Mouse (Mus musculus): ENCODE measurements around the gene Kcnh1.

DNA sequence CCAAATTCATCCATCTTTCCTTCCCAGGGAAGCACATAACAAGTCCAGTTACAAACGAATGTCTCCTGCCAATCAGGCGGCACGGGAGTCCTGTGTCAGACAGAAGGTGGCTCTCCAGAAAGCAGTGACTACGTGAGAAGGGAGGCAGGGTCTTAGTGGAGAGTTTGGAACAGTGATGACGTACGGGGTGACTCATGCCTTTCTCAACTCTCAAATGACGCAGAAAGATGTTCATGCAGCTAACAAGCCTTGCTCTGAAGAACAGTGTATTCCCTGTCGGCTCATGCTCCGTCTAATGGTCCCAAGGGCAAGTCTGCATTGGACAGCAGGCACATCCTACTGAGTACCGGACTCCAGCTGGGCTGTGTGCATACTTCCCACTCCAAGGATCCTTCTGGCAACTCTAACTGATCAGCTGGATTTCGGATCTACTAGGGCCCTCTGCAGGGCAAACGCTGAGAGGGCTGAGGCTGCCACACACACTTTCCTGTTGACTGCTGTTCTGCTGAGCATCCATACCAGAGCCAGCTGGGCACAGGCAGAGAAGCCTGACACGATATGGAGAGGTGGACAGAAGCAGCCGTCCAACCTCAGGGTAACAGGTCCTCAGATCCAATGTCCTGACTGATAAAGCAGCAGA, 335.3 kb downstream of the Kcnh1 start:
- TF ChIP-seq CTCF (IDR thresholded peaks at IDR 0.05; ENCODE audit: extremely low read depth, insufficient read length, insufficient replicate concordance, low read depth, low read length): no peak
- TF ChIP-seq POLR2A (IDR thresholded peaks at IDR 0.05; ENCODE audit: low read depth, low read length): no peak

Measured in small intestine, adult 2 months (tissue).